Mouse (Mus musculus) CD4-positive helper T cell, adult 2 months (primary cell): ENCODE data around the gene Dync1li1.
"Not testable (repeated sequence)": the region's sequence is repeated elsewhere in the genome, so short reads cannot be mapped to it uniquely, and the experiment has no call there.

Source experiments
- DNase-seq: peaks from one replicate; pipeline ENCODE4 v3.0.0-alpha.2; 2012; ENCODE audit warnings: low read depth, missing footprints, low spot score

Gene Dync1li1

DNA sequence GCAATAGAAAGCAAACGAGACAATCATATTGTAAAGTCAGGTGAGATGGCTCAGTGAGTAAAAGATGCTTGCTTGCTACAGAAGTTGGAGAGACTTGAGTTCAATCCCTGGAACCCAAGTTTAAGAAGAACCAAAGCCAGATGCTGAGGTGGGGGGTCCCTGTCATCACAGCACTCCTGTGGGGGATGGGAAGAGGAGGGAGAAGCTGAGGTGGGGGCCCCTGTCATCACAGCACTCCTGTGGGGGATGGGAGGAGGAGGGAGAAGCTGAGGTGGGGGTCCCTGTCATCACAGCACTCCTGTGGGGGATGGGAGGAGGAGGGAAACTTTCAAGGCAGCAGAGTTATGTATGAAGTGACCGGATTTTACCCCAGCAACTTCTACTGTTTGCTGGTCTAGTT lies 15.0 kb upstream of the Dync1li1 start:
- no peak for DNase-seq

DNA sequence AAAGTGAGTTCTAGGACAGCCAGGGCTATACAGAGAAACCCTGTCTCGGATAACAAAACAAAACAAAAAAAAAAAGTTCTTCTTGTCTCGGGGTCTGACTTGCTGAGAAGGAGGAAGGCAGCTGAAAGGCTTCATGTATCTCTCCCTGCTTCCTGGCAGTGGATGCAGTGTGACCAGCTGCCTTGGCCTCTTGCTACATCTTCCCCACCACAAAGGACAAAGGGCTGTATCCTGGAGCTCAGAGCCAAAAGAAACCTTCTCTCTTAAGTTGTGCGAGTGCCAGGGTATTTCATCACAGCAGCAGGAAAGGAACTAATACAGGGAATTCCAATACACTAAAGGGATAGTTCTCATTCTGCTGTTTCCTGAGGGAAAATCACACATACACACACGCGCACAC lies 10.0 kb upstream of the Dync1li1 start:
- no peak for DNase-seq

DNA sequence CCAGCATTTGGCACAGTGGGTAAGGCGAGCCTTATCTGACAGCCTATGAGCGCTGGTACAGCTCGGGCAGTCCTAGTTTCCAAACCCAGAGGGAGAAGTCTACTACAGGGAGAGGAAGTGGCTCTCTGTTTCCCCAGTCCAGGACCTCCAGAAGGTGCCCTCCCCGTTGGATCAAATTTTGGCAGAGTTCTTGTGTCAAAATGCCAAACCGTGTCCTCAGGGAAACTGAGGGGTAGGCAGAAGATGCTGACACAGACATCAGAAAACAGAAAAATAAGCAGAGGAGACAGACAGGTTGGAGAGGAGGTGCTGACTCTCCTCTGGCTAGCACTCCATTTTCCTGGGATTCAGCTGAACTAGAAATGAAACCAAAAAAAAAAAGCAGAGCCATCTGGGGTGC lies 8.6 kb upstream of the Dync1li1 start:
- DNase-seq: no peak

DNA sequence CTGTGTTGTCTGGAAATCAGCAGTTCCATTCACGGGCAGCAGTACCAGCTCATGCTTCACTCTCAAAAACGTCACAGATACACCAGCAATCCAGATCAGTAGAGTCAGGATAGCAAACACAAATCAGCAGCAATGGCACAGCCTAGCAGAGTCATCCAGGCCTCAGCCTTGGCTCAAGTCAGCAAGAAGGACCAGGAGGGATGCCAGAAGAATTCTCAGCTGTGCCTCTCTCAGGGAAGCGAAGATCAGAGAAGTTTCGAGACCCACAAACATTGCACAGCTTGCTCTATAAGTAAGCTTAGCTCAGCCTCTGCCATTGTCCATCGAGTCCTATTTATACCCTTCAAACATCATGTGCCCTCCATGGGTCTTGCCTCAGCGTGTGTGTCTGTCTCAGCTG lies 8.1 kb upstream of the Dync1li1 start:
- DNase-seq: no peak

DNA sequence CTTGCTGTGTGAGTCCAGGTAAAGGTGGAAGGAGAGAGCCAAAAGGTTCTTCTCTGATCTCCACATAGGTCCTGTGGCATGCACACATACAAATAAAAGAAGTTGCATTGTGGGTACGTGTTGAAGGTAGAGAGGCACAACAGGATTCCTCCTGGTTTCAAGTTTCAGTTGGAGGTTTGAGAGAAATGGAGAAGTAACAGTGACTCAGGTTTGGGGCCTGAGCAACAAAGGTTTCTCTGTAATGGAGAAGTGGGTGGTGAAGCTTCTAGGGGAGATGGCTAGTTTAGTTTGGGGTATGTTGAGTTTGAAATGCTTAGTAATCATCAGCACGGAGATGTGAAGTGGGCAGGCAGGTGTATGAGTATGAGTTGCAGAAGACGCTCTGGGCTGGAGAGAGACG lies 6.4 kb upstream of the Dync1li1 start:
- DNase-seq: no peak

DNA sequence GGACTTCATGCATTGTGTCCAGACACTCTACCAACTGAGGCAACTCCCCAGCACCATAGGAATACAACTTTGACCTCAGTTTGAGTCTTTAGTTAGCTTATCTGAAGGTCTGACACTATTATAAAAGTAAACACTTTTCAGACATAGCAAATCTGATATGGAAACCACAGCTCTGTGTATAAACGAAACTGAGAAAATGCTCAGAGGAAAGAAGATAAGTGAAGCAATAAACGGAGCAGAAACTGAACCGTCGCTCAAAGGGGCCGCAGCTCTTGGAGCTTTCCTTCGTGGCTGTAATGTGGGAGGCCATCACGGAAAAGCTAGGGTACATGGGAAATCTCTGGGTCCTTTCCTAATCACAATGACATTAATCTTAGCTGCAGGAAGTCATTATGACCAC lies 2.3 kb upstream of the Dync1li1 start:
- DNase-seq: peak; percentile 26

DNA sequence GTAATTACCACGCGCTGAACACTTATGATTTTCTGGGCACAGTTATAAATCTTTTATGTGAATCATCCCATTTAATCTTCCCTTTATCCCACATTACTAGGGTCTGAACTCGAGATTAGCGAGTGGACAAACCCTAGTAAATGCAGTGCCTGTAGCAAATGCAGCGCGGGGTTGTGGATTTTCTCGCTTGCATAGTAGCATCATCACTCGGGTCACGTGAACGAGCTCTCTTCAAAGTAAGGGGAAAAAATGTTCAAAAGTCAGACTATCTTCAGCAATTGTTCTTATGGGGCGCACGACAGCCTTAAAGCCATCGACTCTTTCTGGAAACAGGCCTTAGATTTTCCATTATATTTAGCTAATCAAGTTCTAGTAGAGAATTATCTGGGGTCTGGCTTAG lies 951 bp upstream of the Dync1li1 start:
- DNase-seq: no peak

DNA sequence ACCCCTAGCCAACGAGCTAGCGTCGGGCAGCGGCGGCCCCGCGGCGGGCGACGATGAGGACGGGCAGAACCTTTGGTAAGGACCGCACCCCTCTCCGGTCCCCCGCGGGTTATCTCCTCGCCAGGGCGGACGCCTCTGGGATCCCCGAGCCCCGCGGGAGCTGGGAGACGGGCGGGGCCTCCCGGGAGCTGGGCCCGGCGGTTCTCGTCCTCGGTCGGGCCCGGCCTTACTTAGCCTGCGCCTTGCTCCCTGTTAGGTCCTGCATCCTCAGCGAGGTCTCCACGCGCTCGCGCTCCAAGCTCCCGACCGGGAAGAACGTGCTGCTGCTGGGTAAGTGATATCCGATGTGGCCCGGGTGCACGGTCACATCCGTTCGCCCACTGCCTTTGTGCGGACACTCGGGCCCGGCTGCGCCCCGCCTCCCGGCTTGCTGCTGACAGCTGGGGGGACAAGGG lies 390 bp downstream of the Dync1li1 start:
- DNase-seq: no peak

DNA sequence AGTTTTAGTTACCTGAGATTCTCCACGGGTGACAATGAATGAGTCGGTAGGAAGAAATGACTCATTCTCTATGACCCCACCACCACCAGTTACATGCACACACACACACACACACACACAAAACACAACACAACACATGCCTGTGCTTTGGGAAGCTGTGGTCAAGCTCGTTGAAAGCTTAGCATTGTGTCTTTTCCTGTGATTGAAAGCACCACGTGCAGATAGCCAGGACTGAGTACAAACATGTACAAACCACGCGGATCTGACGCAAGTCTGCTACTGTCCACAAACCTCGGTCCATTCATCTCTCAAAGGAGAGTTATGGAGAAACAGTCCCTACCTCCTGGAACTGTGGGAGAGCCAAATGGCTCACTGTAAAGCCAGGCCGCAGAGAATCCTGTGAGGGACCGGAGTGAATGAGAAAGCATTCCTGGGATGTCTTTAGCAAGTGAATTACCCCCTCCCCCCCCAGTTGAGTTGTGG lies 1.6 kb downstream of the Dync1li1 start:
- DNase-seq: peak; percentile 9

DNA sequence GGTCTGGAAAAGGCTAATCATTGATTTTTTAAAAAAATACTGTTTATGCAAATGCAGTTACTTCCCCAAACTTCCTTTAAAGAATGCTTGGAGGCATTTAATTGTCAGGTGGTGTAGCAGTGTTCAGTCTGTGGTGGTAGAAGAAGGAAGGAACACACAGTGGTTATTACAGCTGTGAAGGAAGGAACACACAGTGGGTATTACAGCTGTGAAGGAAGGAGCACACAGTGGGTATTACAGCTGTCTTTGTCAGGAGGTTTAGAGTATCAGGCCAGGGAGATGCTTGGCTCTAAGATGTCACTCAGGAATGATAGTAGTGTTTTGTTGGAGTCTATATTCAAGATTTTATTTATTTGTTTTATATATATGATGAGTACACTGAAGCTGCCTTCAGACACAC lies 2.5 kb downstream of the Dync1li1 start:
- DNase-seq: no peak

DNA sequence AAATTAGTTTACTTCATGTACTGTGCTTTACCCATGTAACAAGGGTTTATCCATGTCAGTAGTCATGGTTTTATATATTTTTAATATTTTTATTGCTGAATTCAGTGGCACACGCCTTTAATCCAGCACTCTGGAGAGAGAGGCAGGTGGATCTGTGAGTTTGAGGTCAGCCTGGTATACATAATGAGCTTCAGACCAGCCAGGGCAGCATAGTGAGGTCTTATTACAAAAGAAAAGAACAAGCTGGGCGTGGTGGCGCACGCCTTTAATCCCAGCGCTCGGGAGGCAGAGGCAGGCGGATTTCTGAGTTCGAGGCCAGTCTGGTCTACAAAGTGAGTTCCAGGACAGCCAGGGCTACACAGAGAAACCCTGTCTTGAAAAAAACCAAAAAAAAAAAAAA lies 7.1 kb downstream of the Dync1li1 start:
- DNase-seq: not testable (repeated sequence)

DNA sequence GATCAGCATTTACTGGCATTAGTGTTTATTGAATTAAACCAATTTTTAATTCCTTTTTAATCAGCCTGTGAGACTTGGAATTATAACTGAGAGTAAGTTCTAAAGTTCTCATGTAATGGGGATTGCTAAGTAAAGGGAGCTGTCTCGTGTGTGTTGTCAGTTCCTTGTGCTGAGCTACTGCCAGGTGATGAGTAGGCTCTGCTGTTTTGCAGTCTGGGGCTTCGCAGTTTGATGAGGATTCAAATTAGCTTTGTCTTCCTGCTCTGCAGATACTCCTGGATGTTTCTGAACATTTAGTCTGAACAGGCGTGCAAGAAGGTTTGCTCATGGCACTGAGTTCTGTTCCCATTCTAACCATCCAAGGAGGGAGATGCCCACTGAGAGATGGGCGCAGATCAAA lies 8.5 kb downstream of the Dync1li1 start:
- no peak for DNase-seq

DNA sequence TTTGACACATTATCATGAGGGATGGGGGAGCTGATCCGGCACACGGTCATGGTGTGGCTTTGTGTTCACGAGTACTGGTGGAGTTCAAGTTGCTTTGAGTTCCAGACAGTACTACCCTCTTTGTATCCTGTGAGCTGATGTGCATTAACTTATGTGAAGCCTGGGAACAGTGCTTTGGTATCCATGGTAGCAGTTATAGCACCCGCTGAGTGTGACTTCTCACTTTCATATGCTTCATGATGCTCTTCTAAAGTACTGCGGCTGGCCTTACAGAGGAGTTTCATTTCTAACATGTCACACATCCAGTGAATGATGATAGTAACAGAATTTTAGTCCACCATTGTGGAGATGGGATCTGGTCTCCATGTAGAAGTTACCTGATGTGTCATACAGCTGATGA lies 9.3 kb downstream of the Dync1li1 start:
- DNase-seq: no peak

DNA sequence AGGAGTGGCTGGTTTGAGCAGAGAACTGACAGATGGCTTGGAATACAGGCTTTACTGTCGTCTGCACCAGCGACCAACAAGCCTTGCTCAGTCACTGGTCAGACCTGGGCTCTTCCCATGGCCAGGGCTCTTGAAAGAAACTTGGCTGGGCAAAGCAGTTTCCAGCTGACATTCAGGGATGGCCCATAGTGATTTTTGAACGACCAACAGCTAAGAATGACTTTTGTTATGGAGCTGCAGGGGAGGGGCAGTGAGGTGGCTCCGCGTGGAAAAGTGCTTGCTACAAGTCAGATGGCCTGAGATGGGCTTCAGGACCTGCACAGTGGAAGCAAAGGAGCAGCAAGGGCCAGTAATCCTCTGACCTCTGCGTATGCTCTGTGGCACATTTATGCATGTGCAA lies 10.7 kb downstream of the Dync1li1 start:
- DNase-seq: no peak

DNA sequence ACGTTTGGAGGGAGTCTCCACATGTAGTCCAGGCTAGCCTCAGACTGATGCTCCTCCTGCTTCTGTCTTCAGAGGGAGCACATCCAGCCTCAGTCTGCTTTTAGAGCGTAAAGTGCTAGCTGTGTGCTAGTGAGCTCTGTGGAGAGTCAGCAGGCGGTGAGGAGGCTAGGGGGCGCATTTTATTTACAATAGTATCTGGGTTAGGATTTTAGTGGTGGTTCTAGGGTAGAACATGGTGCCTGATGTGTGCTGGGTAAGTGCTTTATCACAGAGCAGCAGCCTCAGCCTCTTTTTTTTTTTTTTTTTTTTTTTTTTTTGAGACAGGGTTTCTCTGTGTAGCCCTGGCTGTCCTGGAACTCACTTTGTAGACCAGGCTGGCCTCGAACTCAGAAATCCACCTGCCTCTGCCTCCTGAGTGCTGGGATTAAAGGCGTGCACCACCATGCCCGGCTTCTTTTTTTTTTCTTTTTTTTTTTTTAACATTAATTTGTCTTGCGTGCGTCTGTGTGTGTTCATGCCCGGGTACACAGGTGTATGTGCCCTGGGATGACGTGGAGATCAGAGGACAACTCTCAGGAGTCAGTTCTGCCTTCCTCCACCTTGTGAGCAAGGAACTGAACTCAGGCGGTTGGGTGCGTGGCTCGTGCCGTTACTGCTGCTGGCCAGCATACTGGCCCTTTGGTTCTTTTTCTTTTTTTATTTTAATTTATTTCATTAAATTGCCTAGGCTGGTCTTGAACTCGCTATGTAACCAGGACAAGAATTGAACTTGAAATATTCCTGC lies 11.5 kb downstream of the Dync1li1 start:
- DNase-seq: no peak

DNA sequence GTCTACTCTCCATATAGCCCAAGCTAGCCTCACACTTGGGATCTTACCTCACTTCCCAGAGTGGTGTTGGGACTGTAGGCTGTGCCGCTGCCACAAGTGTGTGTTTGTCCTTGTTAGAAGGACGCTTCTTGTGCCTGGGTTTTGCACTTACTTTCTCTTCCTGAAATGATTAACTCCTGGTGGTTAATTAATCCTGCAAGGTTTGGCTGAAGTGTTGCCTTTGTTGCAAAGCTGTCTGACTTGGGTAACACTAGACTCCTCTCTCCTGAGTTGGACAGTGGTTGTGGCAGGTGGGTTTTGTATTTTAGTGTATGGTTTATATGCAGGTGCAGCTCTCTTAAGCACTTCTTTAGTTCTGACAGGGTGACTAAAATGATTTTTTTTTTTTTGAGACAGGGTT lies 12.4 kb downstream of the Dync1li1 start:
- DNase-seq: no peak

DNA sequence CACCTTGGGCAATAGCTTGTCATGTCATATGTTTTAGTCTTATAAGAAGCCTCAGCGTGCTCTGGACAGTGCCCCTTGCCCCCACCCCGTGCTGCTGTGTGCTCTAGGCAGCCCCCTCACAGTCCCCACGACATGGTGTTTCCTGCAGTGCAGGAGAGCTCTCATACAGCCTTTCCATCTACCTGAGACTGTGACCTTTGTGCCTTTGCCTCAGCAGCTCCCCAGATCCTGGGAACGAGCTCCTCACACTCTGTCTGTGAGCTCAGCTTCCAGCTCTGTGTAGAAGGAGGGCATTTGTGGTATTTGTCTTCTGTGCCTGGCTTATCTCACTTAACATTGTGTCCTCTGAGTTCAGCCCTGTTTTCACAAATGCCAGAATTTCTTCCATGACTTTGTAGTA lies 13.3 kb downstream of the Dync1li1 start:
- no peak for DNase-seq

DNA sequence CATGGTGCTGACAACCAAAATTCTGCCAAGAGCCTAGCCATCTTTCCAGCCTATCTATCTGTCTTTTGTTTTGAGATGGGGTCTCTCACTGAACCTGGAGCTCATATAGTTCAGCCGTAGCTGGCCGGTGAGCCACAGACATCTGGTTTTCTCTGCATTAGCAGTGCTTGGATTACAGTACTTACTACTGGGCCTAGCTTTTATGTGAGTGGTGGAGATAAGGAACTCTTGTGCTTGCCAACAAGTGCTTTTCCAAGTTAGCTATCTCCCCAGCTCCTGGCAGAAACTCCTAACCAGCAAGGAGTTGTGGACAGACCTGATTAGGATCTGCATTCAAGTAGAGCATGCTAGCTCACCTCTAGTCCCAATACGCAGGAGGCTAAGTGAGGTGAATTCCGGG lies 19.2 kb downstream of the Dync1li1 start:
- DNase-seq: no peak

DNA sequence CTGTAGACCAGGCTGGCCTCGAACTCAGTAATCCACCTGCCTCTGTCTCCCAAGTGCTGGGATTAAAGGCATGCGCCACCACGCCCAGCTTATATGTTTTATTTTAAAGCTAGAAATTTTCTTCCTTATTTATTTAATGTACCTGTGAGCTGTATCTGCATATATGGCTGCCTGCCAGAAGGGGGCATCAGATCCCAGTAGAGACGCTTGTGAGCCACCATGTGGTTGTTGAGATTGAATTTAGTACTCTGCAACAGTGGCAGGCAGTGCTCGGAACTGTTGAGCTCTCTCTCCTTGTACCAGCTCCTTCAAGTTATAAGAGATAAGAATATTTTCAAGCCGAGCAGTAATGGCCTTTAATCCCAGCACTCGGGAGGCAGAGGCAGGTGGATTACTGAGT lies 21.8 kb downstream of the Dync1li1 start:
- DNase-seq: peak; percentile 55

DNA sequence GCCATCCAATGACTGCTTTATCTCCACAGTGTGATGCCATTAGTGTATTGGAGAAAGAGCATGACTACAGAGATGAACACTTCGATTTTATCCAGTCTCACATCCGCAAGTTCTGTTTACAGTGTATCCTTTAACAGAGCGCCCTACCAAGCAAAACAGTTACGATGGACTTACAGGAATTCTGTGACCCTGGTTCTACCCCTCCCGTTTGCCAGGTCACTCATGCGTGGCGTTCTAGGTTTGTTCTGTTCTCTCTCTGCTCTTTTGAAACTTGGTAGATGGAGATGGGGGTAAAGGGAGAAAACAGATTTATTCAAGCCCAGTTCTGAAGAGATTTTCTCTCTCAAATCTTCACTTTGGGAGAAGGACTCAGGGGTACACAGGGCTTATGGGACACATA lies 24.9 kb downstream of the Dync1li1 start:
- no peak for DNase-seq

DNA sequence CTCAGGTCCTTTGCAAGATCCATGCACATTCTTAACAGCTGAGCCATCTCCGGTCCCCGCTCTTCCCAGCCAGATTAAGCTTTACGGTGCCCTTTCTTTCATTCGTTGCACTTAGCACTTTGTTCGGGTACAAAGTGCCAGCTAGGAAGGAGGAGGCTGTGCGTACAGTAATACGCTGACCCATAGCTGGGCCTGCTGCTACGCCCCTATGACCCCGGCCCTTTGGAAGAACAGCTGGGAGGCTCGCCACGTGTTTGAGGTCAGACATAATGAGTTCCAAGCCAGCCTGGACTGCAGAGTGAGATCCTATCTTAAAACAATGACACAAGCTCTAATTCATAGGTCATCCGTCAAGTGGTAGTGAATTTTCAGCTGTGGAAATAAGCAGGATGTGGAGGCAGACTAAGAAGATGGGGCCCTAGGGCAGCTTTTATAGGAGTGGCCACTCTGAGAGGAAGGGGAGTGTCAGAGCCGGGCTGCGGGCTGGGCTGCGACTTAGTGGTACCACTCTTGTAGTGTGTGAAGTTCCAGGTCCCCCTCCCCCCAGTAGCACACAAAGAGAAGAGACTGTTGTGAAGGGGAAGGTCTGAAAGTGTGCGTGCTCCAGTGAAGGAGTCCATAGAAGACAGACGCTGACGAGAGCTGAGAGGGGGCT lies 28.2 kb downstream of the Dync1li1 start:
- no peak for DNase-seq

DNA sequence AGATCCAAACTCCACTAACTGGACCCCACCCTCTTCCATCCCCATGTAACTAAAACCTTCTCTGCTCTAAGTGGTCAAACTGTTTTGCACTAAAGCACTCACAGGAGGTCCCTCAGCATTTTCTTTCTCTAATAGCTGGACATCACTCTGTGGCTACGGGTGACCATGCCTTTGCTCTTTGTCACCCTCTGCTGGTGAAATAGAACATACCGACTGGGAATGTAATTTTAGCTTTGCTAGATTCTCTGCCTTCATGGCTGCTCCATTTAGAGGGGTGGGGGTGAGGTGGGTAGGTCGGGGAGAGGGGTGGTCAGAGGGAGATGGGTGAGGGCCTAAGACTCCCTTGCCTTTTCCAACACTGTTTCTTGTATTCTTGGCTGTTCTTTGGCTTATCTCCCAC lies 38.7 kb downstream of the Dync1li1 start:
- peak; percentile 32 for DNase-seq

DNA sequence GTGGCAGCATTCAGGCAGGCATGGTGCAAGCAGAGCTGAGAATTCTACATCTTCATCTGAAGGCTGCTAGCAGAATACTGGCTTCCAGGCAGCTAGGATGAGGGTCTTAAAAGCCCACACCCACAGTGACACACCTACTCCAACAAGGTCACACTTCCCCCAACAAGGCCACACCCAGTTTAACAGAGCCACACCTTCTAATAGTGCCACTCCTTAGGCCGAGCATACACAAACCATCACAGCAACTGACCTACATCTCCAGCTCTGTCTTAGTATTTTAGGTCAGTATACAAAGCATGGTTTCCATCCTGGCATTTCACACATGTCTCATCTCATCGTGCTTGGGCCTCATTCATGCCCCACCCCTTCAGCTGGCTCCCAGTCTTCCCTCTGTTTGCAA lies 39.8 kb downstream of the Dync1li1 start:
- not testable (repeated sequence) for DNase-seq
